Mouse (Mus musculus): ENCODE data around the gene Zbtb38.

Zbtb38 gene

GRCm38 (mm10) chr9:96758749-96759597, 6.3 kb upstream of the Zbtb38 start:
- CTCF ChIA-PET = interaction anchor here (0.6 kb wide), 1 partner anchor 65 kb away, joined by 5 read pairs; no protein-coding TSS in a partner anchor

DNA sequence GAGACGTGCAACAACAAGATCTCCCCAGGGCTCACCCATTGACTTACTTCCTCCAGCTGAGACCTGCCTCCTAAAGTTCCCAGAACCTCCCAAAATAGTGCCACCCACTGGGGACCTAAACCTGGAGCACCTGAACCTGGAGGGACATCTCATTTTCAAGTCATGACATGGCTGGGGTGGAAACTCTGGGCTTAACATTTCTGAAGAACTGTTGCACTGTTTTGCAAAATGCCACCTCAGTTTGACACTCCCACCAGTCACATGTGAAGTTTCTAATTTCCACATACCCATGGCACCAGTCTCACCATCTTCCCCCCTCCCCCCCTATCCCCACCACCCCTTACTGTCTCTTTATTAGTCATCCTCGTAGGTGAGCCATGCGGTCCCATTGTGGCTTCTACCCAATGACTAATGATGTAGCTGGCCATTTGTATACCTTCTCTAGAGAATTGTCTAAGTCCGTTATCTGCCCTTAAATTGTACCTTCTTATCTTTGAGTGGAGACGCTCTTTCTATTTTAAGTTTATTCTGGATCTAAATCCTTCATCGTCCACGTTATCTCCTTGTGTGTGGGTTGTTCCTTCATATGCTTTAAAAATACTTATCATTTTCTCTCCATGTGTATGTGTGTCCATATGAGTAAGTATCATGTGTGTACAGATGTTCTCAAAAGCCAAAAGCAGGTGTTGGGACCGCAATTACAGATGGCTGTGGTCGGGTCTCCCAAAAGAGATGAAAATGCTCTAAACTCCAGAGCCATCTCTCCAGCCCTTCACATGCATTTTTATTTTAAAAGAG, 4.2 kb upstream of the Zbtb38 start:
- CTCF ChIA-PET = no interaction called here

DNA sequence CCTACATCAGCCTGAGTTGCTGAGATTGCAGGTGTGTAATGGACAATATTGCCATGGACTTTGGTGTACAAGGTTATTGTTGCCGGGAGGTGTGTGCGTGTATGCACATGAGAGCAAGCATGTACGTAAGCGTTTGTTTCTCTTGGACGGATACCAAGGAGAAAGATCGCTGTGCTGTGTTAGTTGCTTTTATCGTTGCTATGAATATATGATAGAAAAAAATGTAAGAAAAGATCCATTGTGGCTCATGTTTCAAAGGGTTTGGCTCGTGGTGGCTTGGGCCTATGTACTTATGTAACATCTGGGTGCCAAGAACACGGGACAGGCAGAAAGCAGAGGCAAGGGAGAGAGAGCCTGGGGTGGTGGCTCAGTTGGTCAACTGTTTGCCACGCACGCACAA, 3.1 kb upstream of the Zbtb38 start:
- CTCF ChIA-PET = no interaction called here

- CTCF ChIA-PET = no interaction called here
Measured at GRCm38 (mm10) chr9:96754625-96754969, 2.0 kb upstream of the Zbtb38 start.

GRCm38 (mm10) chr9:96753921-96754624, 1.4 kb upstream of the Zbtb38 start:
- CTCF ChIA-PET = no interaction called here

- CTCF ChIA-PET = no interaction called here
Measured at GRCm38 (mm10) chr9:96753392-96753791, 761 bp upstream of the Zbtb38 start.

DNA sequence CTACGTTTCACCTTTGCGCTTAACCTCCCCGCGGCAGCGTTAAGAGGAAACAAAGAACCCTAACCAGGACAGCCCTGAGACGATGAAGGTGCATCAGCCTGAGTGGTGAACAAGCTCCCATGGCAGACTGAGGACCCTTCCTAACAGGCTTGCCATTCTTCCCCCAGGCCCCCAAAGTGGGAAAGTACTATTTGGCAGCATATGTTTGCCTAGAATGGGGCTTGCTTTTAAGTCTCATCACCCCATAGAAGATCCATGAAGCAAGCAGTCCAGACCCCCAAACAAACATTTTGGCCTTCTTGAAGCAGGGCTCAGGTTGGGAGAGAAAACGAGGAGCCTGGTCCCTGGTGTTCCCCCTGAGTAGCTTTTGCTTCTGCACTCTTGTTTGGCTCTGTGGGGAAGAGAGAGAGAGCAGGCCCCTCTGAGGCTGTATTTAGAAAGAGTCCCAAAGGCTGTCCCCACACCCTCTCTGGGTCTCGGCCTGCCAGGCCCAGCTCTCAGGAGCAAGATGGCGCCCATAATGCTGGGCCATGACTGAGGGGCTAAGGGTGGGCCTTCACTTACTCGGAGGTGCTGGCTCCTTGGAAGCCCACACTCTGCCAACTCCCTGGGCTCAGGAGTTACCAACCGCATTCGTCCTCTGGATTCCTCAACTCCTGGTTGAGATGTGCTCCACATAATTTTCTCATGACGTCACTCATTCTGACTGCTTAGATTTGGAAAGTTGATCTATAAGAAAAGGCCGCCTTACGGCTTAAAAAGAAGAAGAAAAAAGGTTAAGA, 619 bp downstream of the Zbtb38 start:
- CTCF ChIA-PET = no interaction called here

GRCm38 (mm10) chr9:96750636-96751035, 2.0 kb downstream of the Zbtb38 start:
- CTCF ChIA-PET = no interaction called here

GRCm38 (mm10) chr9:96746527-96746926, 6.1 kb downstream of the Zbtb38 start:
- CTCF ChIA-PET = no interaction called here

GRCm38 (mm10) chr9:96744909-96745308, 7.7 kb downstream of the Zbtb38 start:
- CTCF ChIA-PET = no interaction called here

DNA sequence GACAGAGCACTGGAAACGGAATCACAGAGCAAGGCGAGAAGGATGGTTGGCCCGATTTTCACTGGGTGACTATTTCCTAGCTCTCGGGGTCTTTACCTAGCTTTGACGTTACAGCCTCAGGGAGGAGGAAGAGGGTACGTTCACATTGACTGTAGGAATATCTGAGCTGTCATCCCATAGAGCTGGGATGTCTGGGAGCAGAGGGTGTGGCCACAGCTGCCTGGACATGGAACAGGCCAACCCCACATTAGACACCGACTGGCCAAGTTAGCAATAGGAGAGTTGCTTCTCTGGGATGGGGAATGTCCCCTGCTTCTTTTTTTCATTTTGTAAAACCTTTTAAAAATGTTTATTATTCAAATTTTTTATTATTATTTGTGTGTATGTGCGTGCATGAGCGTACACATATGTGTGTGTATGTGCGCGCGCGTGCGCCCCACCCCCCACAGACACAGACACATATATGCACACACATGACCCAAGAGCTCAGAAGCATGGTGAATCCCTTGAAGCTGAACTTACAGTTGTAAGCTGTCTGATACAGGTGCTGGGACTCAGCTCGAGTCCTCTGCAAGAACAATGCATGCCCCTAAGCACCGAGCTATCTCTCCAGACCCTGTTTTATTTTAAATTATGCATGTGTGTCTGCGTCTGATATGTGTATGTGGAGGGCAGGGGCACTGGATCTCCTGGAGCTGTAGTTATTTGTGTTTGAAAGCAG, 11.1 kb downstream of the Zbtb38 start:
- CTCF ChIA-PET = interaction anchor here (0.5 kb wide), 1 partner anchor 81 kb away, joined by 5 read pairs; no protein-coding TSS in a partner anchor

DNA sequence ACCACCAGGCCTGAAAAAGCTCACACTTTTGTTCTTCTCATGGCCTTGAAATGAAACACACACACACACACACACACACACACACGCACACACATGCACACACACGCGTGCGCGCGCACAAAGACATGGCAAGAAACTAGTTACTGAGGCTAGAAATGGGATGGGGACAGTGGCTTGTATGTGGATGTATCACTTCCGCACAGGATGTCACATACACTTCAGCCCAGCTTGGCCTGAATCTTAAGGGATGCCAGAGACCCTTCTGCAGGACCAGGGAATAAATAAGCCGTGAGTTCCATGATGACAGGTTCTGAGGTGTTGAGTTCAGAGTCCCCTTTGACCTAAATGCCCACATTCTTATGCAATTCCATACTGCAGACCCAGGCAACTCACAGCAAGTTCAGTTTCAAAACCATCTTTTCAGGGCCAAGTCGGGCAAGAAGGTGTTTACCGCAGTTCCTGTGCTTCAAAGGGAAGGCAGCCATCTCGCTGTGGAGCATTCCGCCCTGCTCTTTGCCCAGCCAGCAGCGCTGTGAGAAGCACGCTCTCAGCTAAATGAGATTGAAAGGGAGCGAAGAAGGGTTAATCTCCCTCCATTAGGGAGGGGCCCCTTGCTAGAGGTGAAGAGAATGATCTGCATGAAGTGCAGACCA, 11.8 kb downstream of the Zbtb38 start:
- CTCF ChIA-PET = no interaction called here

DNA sequence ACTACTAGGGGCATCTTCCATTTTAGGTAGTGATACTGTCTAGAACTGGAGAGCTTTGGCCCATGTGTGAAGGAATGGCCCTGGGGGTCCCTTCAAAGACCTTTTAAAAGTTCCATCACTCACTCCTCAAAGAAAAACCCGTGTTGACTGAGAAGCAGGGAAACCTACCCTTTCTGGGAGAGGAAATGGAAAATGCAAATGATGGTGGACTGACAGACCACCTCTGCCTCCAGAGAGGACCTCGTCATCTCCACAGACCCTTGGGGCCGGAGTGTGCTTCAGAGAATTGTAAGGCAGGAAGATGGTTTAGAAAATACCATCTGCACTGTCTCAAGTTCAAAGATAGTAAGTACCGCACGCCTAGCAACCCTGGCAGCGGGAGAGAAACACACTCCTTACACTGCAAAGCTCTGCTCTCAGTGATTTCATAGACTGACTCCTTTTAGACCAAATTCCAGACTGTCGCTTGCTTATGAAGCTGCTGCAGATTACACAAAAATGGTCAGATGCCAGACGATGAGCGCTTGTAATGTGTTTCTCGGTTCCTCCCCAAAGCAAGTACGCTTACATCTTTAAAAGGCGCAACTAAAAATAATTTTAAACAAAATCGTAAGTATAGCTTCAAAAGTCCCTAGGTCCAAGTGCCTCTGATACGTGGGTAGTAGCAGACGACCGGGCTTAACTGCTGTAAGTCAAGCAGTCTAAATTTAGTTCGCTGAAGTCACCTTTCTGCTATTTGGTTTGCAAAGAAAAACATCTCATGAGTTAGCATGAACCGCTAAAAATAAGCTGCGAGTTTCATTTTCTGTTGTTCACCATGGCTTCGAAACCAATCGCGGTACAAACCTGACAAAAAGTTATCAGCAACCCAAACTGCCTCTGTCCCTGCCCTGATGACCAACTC, 12.6 kb downstream of the Zbtb38 start:
- CTCF ChIA-PET = no interaction called here

- CTCF ChIA-PET = interaction anchor here (0.7 kb wide), 1 partner anchor 564 kb away, joined by 12 read pairs; no protein-coding TSS in a partner anchor
Measured at GRCm38 (mm10) chr9:96738563-96739355, 13.9 kb downstream of the Zbtb38 start.

DNA sequence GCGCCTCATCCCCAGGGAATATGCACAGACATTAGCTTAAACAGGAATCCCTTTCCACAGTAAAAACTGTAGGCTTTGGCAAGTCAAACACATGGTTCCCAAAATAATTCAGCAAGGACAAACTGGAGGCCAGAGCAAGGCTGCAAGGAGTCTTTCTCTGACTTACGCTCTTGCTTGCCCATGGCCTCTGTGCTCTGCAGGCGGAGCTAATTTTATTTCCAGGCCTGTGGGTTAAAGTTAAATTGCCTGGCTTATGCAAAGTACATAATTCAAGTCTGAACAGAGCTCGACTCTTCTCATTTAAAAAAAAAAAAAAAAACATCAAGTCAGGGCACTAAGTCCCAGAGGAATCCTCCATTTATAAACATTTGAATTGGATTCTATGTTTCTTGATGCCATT, 16.7 kb downstream of the Zbtb38 start:
- CTCF ChIA-PET = no interaction called here

DNA sequence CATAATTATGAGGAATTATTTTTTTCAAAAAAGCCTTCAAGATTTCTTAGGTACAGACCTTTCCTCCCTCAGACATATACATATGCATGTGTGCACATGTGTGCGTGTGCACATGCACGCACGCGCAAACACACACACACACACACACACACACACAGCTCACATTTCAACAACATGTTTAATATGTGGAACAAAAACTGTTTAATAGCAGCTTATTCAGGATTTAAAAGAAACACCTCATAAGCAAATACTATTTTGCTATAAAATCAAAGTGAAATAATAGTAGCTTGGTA, 19.3 kb downstream of the Zbtb38 start:
- CTCF ChIA-PET = interaction anchor here (0.6 kb wide), 1 partner anchor 375 kb away, joined by 3 read pairs; no protein-coding TSS in a partner anchor

DNA sequence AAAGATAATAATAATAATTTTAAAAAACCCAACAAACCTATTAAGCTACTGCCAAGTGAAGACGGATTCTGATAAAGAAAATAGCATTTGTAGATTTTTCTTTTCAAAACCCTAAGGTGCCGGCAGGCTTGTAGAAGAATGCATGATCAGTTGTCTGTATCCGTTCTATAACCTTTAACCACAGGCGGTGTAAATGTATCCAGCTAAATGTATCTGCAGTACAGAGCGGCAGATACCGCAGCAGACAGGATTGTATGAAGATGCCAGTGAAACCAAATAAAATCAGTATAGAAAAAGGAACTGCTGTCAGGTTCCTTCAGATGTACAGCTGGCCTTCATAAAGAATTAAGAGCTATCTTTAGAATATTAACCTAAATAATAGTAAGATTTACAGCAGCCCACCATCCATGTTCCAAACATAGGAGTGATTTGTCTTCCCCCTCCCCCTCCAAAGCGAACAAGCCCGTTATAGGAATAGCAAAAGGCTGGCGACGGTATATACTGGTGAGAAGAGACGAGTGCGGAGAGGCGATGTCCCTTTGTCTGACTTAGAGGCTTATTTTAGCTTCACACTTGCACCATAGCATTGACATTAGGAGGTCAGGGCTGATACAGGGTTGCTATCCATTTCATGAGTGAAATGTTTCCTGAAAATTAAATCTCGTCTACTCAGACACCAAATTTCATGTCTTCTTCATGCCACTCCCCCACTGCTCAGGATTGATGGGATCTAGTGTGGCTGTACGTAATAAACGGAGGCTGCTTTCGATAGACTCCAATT, 19.8 kb downstream of the Zbtb38 start:
- CTCF ChIA-PET = no interaction called here

DNA sequence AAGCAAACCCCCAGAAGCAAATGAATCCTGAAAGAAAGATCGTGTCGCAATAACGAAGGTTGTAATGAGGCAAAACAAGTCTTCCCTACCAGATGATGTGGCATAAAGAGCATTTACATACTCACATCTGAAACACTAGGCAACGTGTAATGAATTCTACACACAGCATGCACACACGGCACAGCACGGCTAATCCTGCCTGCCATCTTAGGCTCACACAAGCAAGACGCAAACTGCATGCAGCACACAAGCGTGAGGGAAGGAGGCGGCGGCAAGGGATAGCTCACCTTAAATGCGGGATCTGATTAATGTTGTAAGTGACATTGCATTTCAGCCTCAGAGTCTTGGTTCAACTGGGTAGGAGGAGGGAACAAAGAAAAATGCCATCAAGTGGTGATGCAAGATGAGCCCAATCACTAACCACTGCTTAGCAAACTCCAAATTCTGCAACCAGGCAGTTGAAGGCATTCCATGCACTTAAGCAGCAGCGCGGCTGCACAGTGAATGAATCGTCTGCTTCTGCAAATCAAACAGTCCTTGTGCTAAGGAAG, 20.6 kb downstream of the Zbtb38 start:
- CTCF ChIA-PET = no interaction called here
